Mouse (Mus musculus): ENCODE data around the gene Gast. TPM values are rescaled to one million over a fixed set of nuclear protein-coding genes. Genes with fewer than 3 reads are reported as not detected.

Gene Gast
- polyA plus RNA-seq, 1 experiment from 2014 or later: 1.3 TPM

DNA sequence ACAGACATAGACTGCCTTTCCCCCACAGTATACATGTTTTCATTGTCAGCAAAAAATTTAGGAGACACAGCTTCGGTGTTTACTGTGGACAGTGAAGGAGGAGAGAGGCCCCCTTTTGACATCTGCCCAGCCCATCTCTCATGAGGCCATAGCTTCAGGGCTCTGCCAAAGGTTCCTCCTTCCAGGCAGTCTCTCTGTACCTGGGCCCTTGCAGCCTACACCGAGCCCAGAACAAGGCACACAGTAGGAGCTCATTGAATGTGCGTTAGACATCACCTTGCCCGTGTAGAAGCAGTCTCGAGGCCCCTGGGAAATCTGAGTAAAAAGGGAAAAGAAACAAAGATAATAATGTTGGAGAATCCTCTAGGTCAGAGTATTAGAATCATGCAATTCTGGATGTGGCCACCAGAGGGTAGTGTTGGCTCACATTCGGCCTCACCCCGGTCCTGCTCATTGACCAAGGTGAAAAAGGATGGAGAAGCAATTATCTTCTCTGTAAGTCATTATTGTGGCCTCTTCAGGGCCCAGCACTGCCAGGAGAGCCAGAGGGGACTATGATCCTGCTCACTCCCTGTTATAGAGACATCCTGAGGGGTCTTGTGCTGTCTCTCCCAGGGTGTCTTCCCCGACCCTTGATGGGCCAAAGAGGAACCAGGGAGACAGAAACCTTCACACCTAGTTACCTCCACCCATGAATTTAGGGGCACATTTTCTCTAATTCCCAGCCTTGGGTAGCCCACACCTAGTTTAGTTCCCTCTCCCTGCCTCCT lies 28.2 kb downstream of the Gast start:
- peak; percentile 87 for DNase-seq
- Histone ChIP-seq H3K4me1 (ENCODE audit: control insufficient read depth, insufficient read depth, low read length) (no peaks in the 10 kb centered on the region), H3K4me2 (ENCODE audit: low read length) (no peak overlapping the region), H3K27ac (replicated peaks; ENCODE audit: low read depth, low read length) (0 out of 2 replicates have a peak overlapping the region, but pooled peaks have one; percentile 20), H3K36me3 (ENCODE audit: control insufficient read depth, insufficient read depth, low read length) (no peaks in the 10 kb centered on the region), H3K9ac (replicated peaks; ENCODE audit: low read length) (no peak overlapping the region), H3K9me3 (ENCODE audit: control insufficient read depth, low read length) (no peaks in the 10 kb centered on the region), H3K27me3 (ENCODE audit: control insufficient read depth, insufficient read depth, low read length) (peaks cover 4% of the 10 kb centered on the region; the same call in 1 of the 2 replicates), H3K4me3 (replicated peaks; ENCODE audit: low read depth, low read length) (no peak overlapping the region)
- ATAC-seq (ENCODE audit: low FRiP score, low TSS enrichment): peak; percentile 57; the same call in 1 of the 2 replicates
- WGBS: 14% methylated on average over 8 of the region's 8 CpGs

DNA sequence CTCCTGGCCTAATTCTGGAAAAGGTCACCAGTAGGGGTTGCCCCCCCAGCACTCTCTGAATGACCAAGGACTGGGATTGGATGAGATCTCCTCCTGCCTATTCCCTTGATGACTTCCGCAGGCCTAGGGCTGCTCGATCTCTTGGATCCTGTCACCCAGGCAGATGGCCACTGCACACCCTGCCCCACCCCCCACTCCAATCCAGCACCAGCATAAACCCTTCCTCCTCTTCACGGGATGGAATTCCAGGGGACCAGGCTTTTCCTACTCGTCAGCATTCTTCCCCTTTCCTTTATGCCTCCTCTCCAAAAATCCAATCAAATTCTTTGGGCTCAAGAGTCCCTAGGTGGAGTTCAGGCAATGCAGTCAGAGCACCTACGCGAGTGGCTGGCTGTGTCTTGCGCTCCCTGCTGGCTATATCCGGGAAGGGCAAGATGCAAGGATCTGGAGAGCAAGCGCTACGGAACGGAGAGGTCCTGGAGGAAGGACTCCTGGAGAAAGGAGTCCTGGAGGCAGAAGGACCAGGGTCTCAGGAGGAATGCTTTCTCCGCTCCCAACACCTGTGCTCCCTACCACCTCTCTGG lies 28.9 kb downstream of the Gast start:
- no peak overlapping the region for H3K27ac ChIP-seq (replicated peaks; ENCODE audit: low read depth, low read length)
- no peak for ATAC-seq (ENCODE audit: low FRiP score, low TSS enrichment)

DNA sequence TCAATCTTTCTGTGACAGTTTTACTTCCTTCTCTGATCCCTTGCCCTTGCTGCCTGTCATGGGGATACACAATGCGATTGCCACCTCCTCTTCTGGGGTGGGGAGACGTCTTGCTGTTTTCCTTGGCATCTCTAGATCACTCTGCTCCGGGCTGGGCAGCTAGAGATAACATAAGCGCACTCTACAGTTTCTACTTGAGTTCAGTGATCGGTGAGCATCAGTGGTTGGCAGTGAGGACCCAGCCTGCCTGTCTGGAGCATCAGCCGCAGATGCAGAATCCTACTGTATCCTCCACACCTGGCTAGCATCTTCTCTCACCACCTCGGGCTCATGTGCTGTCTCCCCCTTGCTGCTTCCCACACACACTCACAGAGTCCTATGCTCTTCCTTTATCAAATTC lies 34.9 kb downstream of the Gast start:
- no peak overlapping the region for H3K9ac ChIP-seq (replicated peaks; ENCODE audit: low read length)

More for the DNA sequence above, 28.9 kb downstream of the Gast start:
- Histone ChIP-seq H3K27me3 (ENCODE audit: control insufficient read depth, insufficient read depth, low read length) (peaks cover 4% of the 10 kb centered on the region; the same call in 1 of the 2 replicates), H3K36me3 (ENCODE audit: control insufficient read depth, insufficient read depth, low read length) (no peaks in the 10 kb centered on the region), H3K9me3 (ENCODE audit: control insufficient read depth, low read length) (no peaks in the 10 kb centered on the region), H3K4me1 (ENCODE audit: control insufficient read depth, insufficient read depth, low read length) (no peaks in the 10 kb centered on the region), H3K4me2 (ENCODE audit: low read length) (no peak overlapping the region), H3K4me3 (replicated peaks; ENCODE audit: low read depth, low read length) (no peak overlapping the region), H3K9ac (replicated peaks; ENCODE audit: low read length) (no peak overlapping the region)
- DNase-seq: peak; percentile 78
- WGBS: 22% methylated on average over 12 of the region's 12 CpGs

DNA sequence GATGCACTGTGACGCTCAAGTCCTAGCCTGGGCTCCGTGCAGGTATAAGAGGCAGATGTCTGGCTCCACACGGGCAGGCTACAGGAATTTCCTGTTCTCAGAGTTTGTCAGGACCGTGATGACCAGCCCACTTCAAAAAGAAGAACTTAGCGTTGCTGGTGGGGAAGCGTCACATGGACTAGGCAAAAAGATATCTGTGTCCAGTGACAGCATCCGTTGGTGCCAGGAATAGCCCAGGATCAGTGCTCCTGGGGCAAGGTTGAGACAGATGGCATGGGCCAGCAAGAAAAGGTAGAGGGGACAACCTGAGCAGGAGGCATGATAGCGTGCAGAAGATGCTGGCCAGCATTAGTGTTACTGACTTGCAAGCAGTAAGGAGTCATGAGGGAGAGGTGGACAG lies 35.6 kb downstream of the Gast start:
- Histone ChIP-seq H3K4me3 (replicated peaks; ENCODE audit: low read depth, low read length) (no peak overlapping the region), H3K36me3 (ENCODE audit: control insufficient read depth, insufficient read depth, low read length) (peaks cover 47% of the 10 kb centered on the region), H3K9ac (replicated peaks; ENCODE audit: low read length) (no peak overlapping the region), H3K4me1 (ENCODE audit: control insufficient read depth, insufficient read depth, low read length) (no peaks in the 10 kb centered on the region), H3K9me3 (ENCODE audit: control insufficient read depth, low read length) (no peaks in the 10 kb centered on the region), H3K27me3 (ENCODE audit: control insufficient read depth, insufficient read depth, low read length) (no peaks in the 10 kb centered on the region), H3K4me2 (ENCODE audit: low read length) (no peak overlapping the region), H3K27ac (replicated peaks; ENCODE audit: low read depth, low read length) (no peak overlapping the region)
- DNase-seq (no peak), ATAC-seq (ENCODE audit: low FRiP score, low TSS enrichment) (no peak)
- 84% methylated on average over 8 of the region's 8 CpGs for WGBS

More for the DNA sequence above, 34.9 kb downstream of the Gast start:
- no peak for DNase-seq
- no peaks in the 10 kb centered on the region for H3K9me3 ChIP-seq (ENCODE audit: control insufficient read depth, low read length)
- no peak for ATAC-seq (ENCODE audit: low FRiP score, low TSS enrichment)
- no peaks in the 10 kb centered on the region for H3K4me1 ChIP-seq (ENCODE audit: control insufficient read depth, insufficient read depth, low read length)
- no peak overlapping the region for H3K4me3 ChIP-seq (replicated peaks; ENCODE audit: low read depth, low read length)
- H3K4me2 ChIP-seq (ENCODE audit: low read length): no peak overlapping the region
- WGBS: 84% methylated on average over 7 of the region's 7 CpGs
- H3K36me3 ChIP-seq (ENCODE audit: control insufficient read depth, insufficient read depth, low read length): peaks cover 43% of the 10 kb centered on the region
- H3K27ac ChIP-seq (replicated peaks; ENCODE audit: low read depth, low read length): no peak overlapping the region
- no peaks in the 10 kb centered on the region for H3K27me3 ChIP-seq (ENCODE audit: control insufficient read depth, insufficient read depth, low read length)

DNA sequence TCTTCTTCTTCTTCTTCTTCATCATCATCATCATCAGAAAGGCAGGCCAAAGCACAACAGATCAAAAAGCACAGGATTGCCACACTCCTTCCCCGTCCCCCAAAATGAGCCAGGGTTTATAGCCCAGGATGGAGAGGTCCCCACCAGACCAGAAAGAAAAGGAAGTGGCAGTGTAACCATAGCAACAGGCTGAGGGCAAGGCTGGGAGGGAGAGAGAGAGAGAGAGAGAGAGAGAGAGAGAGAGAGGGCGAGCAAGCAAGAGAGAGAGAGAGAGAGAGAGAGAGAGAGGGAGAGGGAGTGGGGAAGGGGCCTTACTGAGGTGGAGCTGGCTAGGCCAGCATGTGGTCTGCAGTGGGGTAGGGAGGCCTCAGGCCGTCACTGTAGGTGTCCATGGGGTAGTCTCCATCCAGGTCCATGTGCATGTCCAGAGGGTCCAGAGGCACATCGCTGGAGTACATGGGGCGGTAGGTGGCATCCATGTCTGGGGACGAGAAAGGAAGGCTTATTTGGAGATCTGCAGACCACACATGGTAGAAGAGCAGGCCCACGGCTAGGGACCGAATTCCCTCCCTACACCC lies 37.9 kb downstream of the Gast start:
- H3K27ac ChIP-seq (replicated peaks; ENCODE audit: low read depth, low read length): no peak overlapping the region
- H3K9ac ChIP-seq (replicated peaks; ENCODE audit: low read length): no peak overlapping the region
- H3K4me2 ChIP-seq (ENCODE audit: low read length): no peak overlapping the region
- no peaks in the 10 kb centered on the region for H3K4me1 ChIP-seq (ENCODE audit: control insufficient read depth, insufficient read depth, low read length)
- H3K4me3 ChIP-seq (replicated peaks; ENCODE audit: low read depth, low read length): no peak overlapping the region
- no peak for ATAC-seq (ENCODE audit: low FRiP score, low TSS enrichment)
- no peaks in the 10 kb centered on the region for H3K9me3 ChIP-seq (ENCODE audit: control insufficient read depth, low read length)
- DNase-seq: peak; percentile 49
- H3K27me3 ChIP-seq (ENCODE audit: control insufficient read depth, insufficient read depth, low read length): no peaks in the 10 kb centered on the region
- 65% methylated on average over 7 of the region's 8 CpGs for WGBS
- peaks cover 68% of the 10 kb centered on the region for H3K36me3 ChIP-seq (ENCODE audit: control insufficient read depth, insufficient read depth, low read length)

DNA sequence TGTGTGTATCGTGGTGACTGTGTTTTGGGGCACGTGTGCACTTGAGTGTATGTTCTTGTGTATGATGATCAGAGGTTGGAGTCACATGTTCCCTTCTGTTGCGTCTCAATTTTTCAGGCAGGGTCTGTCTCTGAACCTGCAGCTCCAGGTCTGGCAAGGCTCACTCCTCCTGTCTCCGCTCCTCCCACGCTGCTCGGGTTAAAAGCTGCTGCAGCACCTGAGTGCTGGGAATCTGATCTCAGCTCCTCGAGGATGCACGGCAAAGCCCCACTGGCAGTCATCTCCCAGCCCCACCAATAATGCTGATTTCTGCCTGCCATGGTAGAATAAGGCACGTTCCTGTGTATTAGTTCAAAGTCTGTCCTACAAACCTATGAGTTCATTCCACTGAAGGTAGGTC lies 40.9 kb downstream of the Gast start:
- Histone ChIP-seq H3K9me3 (ENCODE audit: control insufficient read depth, low read length) (no peaks in the 10 kb centered on the region), H3K9ac (replicated peaks; ENCODE audit: low read length) (no peak overlapping the region), H3K27me3 (ENCODE audit: control insufficient read depth, insufficient read depth, low read length) (no peaks in the 10 kb centered on the region), H3K27ac (replicated peaks; ENCODE audit: low read depth, low read length) (no peak overlapping the region), H3K4me1 (ENCODE audit: control insufficient read depth, insufficient read depth, low read length) (no peaks in the 10 kb centered on the region), H3K4me2 (ENCODE audit: low read length) (no peak overlapping the region), H3K36me3 (ENCODE audit: control insufficient read depth, insufficient read depth, low read length) (peaks cover 85% of the 10 kb centered on the region), H3K4me3 (replicated peaks; ENCODE audit: low read depth, low read length) (no peak overlapping the region)
- no peak for ATAC-seq (ENCODE audit: low FRiP score, low TSS enrichment)
- WGBS: 90% methylated on average over 9 of the region's 9 CpGs
- DNase-seq: no peak

DNA sequence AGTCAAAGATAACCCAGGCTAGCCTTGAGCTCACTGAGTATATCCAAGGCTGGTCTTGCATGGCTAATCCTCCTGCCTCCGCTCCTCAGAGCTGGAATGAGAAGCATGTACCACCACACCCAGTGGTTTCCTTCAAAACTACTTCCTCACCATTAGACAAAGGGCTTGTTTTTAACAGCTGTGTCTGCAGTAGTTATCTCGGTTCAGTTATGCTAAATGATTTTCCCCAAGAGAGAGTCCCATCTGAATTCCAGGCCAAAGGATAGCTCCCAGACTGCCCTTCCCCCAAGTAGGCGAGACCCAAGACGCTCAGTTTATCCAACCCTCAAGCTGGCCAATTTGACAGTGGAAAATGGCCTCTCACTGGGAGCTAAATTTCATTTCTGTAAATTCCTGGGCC lies 41.8 kb downstream of the Gast start:
- no peaks in the 10 kb centered on the region for H3K27me3 ChIP-seq (ENCODE audit: control insufficient read depth, insufficient read depth, low read length)
- DNase-seq (no peak), ATAC-seq (ENCODE audit: low FRiP score, low TSS enrichment) (no peak)
- no peak overlapping the region for H3K4me3 ChIP-seq (replicated peaks; ENCODE audit: low read depth, low read length)
- H3K27ac ChIP-seq (replicated peaks; ENCODE audit: low read depth, low read length): no peak overlapping the region
- no peak overlapping the region for H3K4me2 ChIP-seq (ENCODE audit: low read length)
- H3K36me3 ChIP-seq (ENCODE audit: control insufficient read depth, insufficient read depth, low read length): peaks cover 87% of the 10 kb centered on the region
- 80% methylated on average over 4 of the region's 4 CpGs for WGBS
- H3K9me3 ChIP-seq (ENCODE audit: control insufficient read depth, low read length): no peaks in the 10 kb centered on the region
- H3K9ac ChIP-seq (replicated peaks; ENCODE audit: low read length): no peak overlapping the region
- no peaks in the 10 kb centered on the region for H3K4me1 ChIP-seq (ENCODE audit: control insufficient read depth, insufficient read depth, low read length)

DNA sequence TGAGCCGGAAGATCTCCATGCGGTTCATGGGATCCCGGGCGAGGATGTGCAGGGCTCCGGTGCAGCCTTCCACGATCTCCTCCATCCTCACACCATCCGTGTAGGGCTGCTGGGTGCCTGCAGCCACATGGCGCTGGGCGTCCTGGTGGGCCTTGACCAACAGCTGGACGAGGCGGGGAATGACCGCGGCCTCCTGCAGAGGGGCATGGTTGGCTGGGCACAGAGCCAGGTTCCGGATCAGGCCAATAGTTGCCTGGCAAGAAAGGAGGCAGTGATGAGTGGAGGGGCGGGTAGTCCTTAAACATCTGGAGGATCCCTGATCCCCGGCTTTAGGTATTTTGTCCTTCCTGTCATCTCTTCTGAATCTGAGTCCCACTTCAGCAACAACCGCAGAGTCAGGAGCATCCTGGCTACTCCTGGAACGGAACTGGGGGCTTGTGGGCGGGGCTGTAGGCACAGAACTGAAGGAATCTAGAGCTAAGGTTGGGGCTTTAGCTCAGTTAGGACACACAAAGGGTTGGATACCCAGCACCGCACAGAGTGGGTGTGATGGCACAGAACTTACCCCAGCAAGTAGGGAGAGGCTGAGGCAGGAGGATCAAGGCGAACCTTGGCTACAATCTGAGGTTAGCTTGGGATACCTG lies 42.7 kb downstream of the Gast start:
- 88% methylated on average over 21 of the region's 21 CpGs for WGBS
- Histone ChIP-seq H3K9me3 (ENCODE audit: control insufficient read depth, low read length) (no peaks in the 10 kb centered on the region), H3K9ac (replicated peaks; ENCODE audit: low read length) (no peak overlapping the region), H3K36me3 (ENCODE audit: control insufficient read depth, insufficient read depth, low read length) (peaks cover 87% of the 10 kb centered on the region), H3K27me3 (ENCODE audit: control insufficient read depth, insufficient read depth, low read length) (no peaks in the 10 kb centered on the region), H3K27ac (replicated peaks; ENCODE audit: low read depth, low read length) (no peak overlapping the region), H3K4me1 (ENCODE audit: control insufficient read depth, insufficient read depth, low read length) (no peaks in the 10 kb centered on the region), H3K4me2 (ENCODE audit: low read length) (no peak overlapping the region), H3K4me3 (replicated peaks; ENCODE audit: low read depth, low read length) (no peak overlapping the region)
- no peak for DNase-seq
- ATAC-seq (ENCODE audit: low FRiP score, low TSS enrichment): no peak
